Mouse (Mus musculus) common myeloid progenitor, adult 5-6 weeks (primary cell): Measurements from ENCODE around the gene Ggnbp2. TPM values are rescaled to one million over a fixed set of nuclear protein-coding genes. Genes with fewer than 3 reads are reported as not detected.

ENCODE experiments used
- total RNA-seq: library from RNA; stranded (forward); fragments of 200-1000, 187-1606 nt; gene quantifications from 2 replicates; pipeline ENCODE4 v1.2.3, GENCODE M21; 2017

Gene Ggnbp2
- total RNA-seq, 1 experiment from 2014 or later, result 177 TPM

Other genes starting within 250 kb of the Ggnbp2 start
- gene Mrm1, start 51.3 kb downstream of the Ggnbp2 start, total RNA-seq, result 7.0 and 12.7 TPM in 2 replicates
- gene Dhrs11, start 41.8 kb downstream of the Ggnbp2 start, total RNA-seq, result 17.1 and 18.4 TPM in 2 replicates
- gene Myo19, start 9.3 kb upstream of the Ggnbp2 start, total RNA-seq, result 3.9 and 4.9 TPM in 2 replicates
- 6.4 and 12.0 TPM in 2 replicates for gene Pigw, start 9.5 kb upstream of the Ggnbp2 start, total RNA-seq
- 36.0 and 42.0 TPM in 2 replicates for gene Znhit3, start 45.5 kb upstream of the Ggnbp2 start, total RNA-seq
- not detected in 2 replicates for gene Car4, start 87.0 kb upstream of the Ggnbp2 start, total RNA-seq